Mouse (Mus musculus): ENCODE results near the gene Mapk8ip3. TPM values are rescaled to one million over a fixed set of nuclear protein-coding genes. Genes with fewer than 3 reads are reported as not detected.
A peak's percentile ranks its signal among the peaks of the same experiment; 100 is the strongest.
"Not testable (repeated sequence)": the region's sequence is repeated elsewhere in the genome, so short reads cannot be mapped to it uniquely, and the experiment has no call there.

The Mapk8ip3 gene
- total RNA-seq (2015) = 14.1 and 21.7 TPM in 2 replicates
- 25.2 and 29.3 TPM in 2 replicates for total RNA-seq (2017)

DNA sequence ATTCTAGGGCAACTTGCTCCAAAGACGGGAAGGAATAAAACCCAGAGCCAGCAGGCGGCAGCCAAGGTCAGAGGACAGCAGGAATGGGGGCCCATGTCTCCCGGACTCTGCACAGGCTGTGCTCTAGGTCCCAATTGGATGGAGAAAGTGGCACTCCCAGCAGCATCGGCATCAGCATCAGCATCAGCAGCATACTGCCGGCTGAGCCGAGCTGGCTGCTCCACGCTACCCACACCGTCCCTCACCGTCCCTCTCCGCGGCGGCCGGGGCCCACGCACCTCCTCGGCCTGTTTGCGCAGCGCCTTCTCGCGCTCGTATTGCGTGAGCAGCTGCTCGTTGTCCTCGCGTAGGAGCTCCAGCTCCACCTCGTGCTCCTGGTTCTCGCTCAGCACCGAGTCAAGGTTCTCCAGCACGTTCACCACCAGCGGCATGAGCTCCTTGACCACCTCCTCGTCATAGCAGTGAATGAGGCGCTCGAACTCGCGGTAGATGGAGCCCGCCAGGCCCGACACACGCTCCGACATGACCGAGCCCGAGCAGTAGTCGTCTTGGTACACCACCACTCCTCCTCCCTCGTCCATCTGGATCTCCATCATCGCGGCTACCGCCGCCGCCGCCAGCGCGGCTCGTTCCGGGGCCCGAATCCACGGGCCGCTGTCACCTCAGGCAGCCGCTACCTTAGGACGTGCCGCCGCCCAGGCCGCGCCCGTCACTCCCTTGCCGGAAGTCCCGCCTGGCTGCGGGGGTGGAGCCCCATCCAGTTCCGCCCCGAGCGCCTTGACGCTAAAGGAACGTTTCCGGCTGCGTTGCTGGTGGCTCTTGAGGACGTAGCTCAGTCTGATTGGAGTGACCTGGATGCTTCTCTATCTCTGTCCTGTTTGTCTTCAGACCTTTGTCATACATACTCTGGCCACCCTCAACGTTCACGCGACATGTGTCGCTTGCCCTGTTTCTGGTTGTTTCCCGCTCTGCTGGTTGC is at the start of gene Mapk8ip3:
TSS of gene Mapk8ip3 (minus strand) at position 719 of the 979 bp plus-strand sequence.
- ATAC-seq (replicated peaks; ENCODE audit: poor library complexity) = peak; percentile 94

DNA sequence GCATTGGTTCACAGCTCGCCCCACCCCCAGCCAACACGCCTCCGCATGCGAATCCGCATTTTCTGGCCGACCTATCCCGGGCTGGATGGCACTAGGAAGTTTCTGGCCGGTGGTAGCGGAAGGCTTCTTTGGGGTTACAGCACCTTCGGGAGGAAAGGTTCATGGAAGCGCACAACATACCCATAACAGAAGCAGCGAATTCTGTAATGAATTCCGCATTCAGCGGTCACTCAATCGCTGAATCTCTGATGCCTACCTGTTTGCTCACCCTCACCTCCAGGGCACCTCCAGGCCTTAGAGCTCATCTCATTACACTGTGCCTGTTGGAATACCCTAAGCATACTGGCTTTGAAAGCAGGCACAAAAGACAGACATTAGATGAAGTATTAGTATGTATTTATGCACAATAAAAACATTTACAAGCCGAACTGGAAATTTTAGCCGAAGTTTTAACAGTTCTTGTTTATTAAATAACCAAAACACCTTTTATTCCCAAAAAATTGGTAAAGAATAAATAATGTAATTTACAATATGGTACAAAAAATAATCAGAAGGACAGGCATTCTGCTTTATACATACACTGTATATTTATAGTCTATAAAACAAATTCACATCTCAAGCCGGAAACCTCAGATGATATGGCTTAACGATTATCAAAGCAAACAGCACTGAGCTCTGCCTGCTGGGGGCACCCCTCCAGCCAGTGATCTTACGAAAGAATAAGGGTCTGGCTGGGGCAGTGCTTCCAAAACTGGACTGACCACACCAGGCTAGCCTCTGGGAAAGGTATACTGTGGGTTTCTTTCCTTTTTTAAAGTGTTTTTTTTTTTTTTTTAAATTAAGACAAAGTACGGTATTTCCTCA is 24.3 kb upstream of the Mapk8ip3 start:
- ATAC-seq (replicated peaks; ENCODE audit: poor library complexity) = no peak

DNA sequence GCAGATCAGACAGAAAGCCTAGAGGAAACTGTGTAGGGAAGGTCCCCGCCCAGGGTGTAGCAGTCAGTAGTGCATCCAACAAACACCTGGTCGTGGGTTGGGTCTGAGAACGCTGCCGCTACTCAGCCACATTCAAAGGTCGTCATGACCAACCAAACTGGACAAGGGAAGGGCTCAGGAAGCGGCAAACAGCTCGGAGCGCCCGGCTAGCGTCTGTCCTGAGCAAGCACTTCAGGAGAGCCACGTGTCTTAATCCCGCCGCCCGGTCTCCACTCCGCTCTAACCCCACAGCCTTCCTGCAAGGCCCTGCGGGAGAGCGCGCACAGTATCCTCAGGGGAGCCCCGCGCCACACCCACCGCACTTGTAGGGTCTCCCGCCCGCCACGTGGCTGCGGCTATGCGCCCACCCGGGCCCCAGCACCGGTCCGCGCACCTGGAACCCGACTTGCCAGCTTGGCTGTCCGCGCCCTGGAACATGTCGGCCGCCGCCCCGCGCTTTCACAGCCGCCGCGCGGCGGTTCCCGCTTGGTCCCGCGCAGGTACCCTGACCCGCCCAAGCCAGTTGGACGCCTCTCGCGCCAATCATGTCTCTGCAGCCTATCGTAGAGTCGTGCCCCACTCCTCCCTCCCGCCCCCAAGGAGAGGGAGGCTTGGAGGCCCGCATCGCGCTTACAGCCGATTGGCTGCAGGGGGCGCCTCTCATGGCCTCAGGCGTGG is 23.5 kb upstream of the Mapk8ip3 start, which contains the start of gene Jpt2:
TSS of gene Jpt2 (minus strand) at position 555 of the 717 bp plus-strand sequence.
- peak; percentile 99 for ATAC-seq (replicated peaks; ENCODE audit: poor library complexity)

GRCm38 (mm10) chr17:24959371-24959770 is 22.6 kb upstream of the Mapk8ip3 start:
- no peak for ATAC-seq (replicated peaks; ENCODE audit: poor library complexity)

DNA sequence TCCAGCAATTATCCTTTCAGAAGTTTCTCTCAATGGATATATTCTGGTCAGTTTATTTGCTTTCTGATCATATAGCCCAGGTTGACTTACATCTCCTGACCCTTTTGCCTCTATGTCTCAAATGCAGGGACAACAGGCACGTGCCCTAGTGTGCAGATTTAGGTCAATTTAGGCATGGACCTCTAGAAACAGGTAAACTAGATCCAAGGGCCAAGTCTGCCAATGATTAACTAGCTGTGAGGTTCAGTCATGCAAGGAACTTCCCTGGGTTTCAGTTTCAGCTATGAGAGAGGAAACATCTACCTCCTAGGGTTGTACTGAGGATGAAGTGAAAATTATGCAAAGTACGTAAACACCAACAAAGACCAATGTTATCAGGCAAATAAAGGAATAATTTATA is 16.5 kb upstream of the Mapk8ip3 start:
- ATAC-seq (replicated peaks; ENCODE audit: poor library complexity) = no peak

- ATAC-seq (replicated peaks; ENCODE audit: poor library complexity) = no peak
Measured at GRCm38 (mm10) chr17:24950671-24951070, 13.9 kb upstream of the Mapk8ip3 start.

- no peak for ATAC-seq (replicated peaks; ENCODE audit: poor library complexity)
Measured at GRCm38 (mm10) chr17:24948204-24948603, 11.4 kb upstream of the Mapk8ip3 start.

- ATAC-seq (replicated peaks; ENCODE audit: poor library complexity) = not testable (repeated sequence)
Measured at GRCm38 (mm10) chr17:24943589-24943988, 6.8 kb upstream of the Mapk8ip3 start.

- ATAC-seq (replicated peaks; ENCODE audit: poor library complexity) = no peak
Measured at GRCm38 (mm10) chr17:24943036-24943435, 6.3 kb upstream of the Mapk8ip3 start.

DNA sequence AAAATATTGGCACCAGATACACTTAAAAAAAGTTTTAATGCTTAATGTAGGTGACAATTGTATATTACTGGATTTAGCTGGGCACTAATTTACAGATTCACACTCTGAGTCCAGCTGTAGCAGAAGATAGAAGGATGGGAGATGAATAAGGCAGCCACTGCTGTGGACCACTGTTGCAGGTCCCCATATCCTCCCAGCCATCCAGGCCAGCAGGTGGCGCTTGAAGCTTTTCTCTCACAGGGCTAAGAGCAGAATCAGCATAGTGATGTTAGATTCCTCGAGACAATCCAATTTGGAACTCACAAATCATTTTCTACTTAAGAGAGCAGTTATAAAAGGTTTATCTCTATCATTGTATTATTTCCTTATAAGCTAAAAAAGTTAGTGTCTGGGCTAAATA is 5.7 kb upstream of the Mapk8ip3 start:
- ATAC-seq (replicated peaks; ENCODE audit: poor library complexity) = peak; percentile 88

DNA sequence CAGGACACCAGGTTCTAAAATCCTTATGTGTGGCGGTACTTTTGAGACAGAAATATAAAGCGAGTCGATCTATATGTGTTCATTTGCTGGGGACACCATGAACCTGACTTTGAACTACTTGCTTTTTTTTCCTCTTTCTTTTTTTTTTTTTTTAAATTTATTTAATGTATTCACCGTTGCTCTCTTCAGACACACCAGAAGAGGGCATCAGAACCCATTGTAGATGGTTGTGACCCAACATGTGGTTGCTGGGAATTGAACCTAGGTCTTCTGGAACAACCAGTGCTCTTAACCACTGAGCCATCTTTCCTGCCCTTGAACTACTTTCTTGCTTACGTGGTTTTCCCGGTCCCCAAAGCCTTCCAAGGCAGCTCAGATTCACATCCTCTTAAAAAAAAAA is 489 bp upstream of the Mapk8ip3 start:
- ATAC-seq (replicated peaks; ENCODE audit: poor library complexity) = no peak

DNA sequence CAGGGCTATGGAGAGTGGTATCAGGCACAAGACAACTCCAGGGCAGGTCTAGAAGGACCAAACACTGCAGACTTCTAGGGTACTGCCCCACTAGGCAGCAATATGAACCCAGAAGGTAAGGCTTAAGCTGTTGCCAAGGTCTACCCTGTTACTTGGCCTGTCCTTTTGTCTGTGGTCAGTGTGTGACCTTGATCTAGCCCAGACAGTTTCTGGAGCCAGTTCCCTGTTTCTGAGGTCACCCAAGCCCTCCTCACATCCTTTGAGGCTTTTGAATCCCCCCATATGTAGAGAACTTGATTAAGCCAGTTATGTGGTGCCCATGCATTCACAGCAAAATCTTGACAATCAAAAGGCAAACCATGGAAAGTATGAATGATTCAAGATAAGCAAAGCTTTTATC is 1.1 kb downstream of the Mapk8ip3 start:
- no peak for ATAC-seq (replicated peaks; ENCODE audit: poor library complexity)

- no peak for ATAC-seq (replicated peaks; ENCODE audit: poor library complexity)
Measured at GRCm38 (mm10) chr17:24934926-24935325, 1.9 kb downstream of the Mapk8ip3 start.

- no peak for ATAC-seq (replicated peaks; ENCODE audit: poor library complexity)
Measured at GRCm38 (mm10) chr17:24933163-24933562, 3.6 kb downstream of the Mapk8ip3 start.

DNA sequence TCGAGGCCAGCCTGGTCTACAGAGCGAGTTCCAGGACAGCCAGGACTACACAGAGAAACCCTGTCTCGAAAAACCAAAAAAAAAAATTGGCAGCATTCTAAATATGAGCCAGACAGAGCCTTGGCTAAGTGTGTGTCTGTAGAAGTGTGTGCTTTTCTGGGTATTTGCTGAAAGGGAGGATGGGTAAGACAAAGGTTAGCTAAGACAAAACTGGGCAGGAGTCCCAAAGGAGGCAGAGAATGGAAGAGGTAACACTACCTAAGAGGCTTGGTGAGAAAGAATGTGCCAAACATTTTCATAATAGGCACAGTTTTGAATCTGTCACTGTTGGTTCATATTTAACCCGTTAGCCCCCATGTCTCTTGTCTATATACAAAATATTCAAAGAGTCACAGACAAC is 4.3 kb downstream of the Mapk8ip3 start:
- ATAC-seq (replicated peaks; ENCODE audit: poor library complexity) = no peak

DNA sequence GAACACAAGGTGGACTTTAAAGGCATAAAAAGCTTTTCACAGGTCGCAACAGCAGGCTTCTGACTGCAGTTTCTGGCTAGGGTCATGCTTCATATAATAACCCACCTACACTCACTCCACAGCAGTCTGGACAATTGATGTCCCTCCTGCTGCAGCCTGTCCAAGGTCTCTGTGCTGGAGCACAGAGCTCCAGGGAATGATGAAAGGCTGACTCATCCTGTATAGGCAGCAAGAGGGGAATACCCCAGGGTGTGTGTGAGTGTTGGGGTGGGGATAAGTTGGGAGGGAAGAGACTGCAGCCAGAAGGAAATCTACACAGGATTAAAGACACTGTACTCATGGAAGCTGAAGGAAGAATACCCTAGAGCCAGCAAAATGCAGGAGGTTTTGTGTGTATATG is 7.3 kb downstream of the Mapk8ip3 start:
- ATAC-seq (replicated peaks; ENCODE audit: poor library complexity) = no peak

- ATAC-seq (replicated peaks; ENCODE audit: poor library complexity) = no peak
Measured at GRCm38 (mm10) chr17:24923246-24923645, 13.5 kb downstream of the Mapk8ip3 start.

- no peak for ATAC-seq (replicated peaks; ENCODE audit: poor library complexity)
Measured at GRCm38 (mm10) chr17:24913984-24914383, 22.8 kb downstream of the Mapk8ip3 start.

GRCm38 (mm10) chr17:24907591-24907990 is 29.2 kb downstream of the Mapk8ip3 start:
- no peak for ATAC-seq (replicated peaks; ENCODE audit: poor library complexity)

GRCm38 (mm10) chr17:24903767-24904166 is 33.0 kb downstream of the Mapk8ip3 start:
- no peak for ATAC-seq (replicated peaks; ENCODE audit: poor library complexity)

All from megakaryocyte progenitor cell, adult 5-6 weeks (primary cell).